Mouse (Mus musculus) hindbrain, embryonic 16.5 days (tissue): Measurements from ENCODE around the gene Slc25a1. TPM values are rescaled to one million over a fixed set of nuclear protein-coding genes. Genes with fewer than 3 reads are reported as not detected.

ENCODE experiments used
- ATAC-seq: fragments of 200-750 bp; cut with Nextera tagmentation; 2 replicates; pipeline ENCODE4 v1.8.0; 2017; ENCODE audit warnings: moderate TSS enrichment, moderate library complexity
- H3K27ac ChIP-seq: fragments of 300-500 bp; sonication (generic); 2 replicates; pipeline ENCODE4 v1.5.1; 2014; ENCODE audit warnings: low read depth, mild to moderate bottlenecking, control low read depth, low read length, moderate library complexity
- H3K27me3 ChIP-seq: fragments of 300-500 bp; sonication (generic); replicated peaks from 2 replicates; pipeline ENCODE4 v1.6.1; 2014; ENCODE audit warnings: low read length; ENCODE audit not compliant: control insufficient read depth, insufficient read depth
- H3K36me3 ChIP-seq: fragments of 300-500 bp; sonication (generic); 2 replicates; pipeline ENCODE4 v1.6.1; 2014; ENCODE audit warnings: mild to moderate bottlenecking, low read length, moderate library complexity, mixed read lengths; ENCODE audit not compliant: control insufficient read depth, insufficient read depth
- H3K4me1 ChIP-seq: fragments of 300-500 bp; sonication (generic); 2 replicates; pipeline ENCODE4 v1.6.1; 2014; ENCODE audit warnings: low read depth, low read length; ENCODE audit not compliant: control insufficient read depth, insufficient read depth
- H3K4me2 ChIP-seq: fragments of 300-500 bp; sonication (generic); 2 replicates; pipeline ENCODE4 v1.6.1; 2014; ENCODE audit warnings: mild to moderate bottlenecking, low read length, control low read depth, moderate library complexity
- H3K4me3 ChIP-seq: fragments of 300-500 bp; sonication (generic); 2 replicates; pipeline ENCODE4 v1.5.1; 2014; ENCODE audit warnings: mild to moderate bottlenecking, low read length, control low read depth, moderate library complexity
- H3K9ac ChIP-seq: fragments of 300-500 bp; sonication (generic); 2 replicates; pipeline ENCODE4 v1.6.1; 2014; ENCODE audit warnings: low read depth, mild to moderate bottlenecking, control low read depth, low read length, moderate library complexity
- H3K9me3 ChIP-seq: fragments of 300-500 bp; sonication (generic); 2 replicates; pipeline ENCODE4 v1.6.1; 2014; ENCODE audit warnings: mild to moderate bottlenecking, low read length, moderate library complexity; ENCODE audit not compliant: control insufficient read depth
- WGBS: fragments of 180-500 bp; shearing (Covaris S2); extraction: QIAGEN DNeasy Blood & Tissue Kit; methylation state at CpG from one replicate; pipeline ENCODE4 v1.1.7; 2014; 5-methylcytosine and 5-hydroxymethylcytosine counted together
- polyA plus RNA-seq: library from polyadenylated mRNA; unstranded; fragments of >200 nt; fragmentation: Nextera tagmentation; extraction: Ambion mirVana; gene quantifications from 2 replicates; pipeline ENCODE4 v1.2.1, GENCODE M21; 2015

Slc25a1 gene
- polyA plus RNA-seq, 1 experiment from 2014 or later, result 210 TPM

- peak overlapping the region; percentile 97 for H3K4me2 ChIP-seq
- H3K4me1 ChIP-seq, result peaks cover 14% of the 10 kb centered on the region
- WGBS, result 1% methylated on average over 9 of the region's 9 CpGs
- no peaks in the 10 kb centered on the region for H3K9me3 ChIP-seq
- H3K27ac ChIP-seq, result peak overlapping the region; percentile 90
- no peaks in the 10 kb centered on the region; the same call in 1 of the 2 replicates for H3K27me3 ChIP-seq
- peak overlapping the region; percentile 95 for H3K4me3 ChIP-seq
- peak overlapping the region; percentile 93 for H3K9ac ChIP-seq
- peaks cover 15% of the 10 kb centered on the region for H3K36me3 ChIP-seq
- ATAC-seq, result peak; percentile 50
Observed at GRCm38 (mm10) chr16:17928627-17929104, 647 bp upstream of the Slc25a1 start.

GRCm38 (mm10) chr16:17927351-17928082, 502 bp downstream of the Slc25a1 start:
- Histone ChIP-seq H3K36me3 (peaks cover 15% of the 10 kb centered on the region), H3K4me2 (peak overlapping the region; percentile 97), H3K9ac (peak overlapping the region; percentile 93), H3K4me3 (peak overlapping the region; percentile 95), H3K4me1 (peaks cover 25% of the 10 kb centered on the region), H3K9me3 (no peaks in the 10 kb centered on the region), H3K27me3 (no peaks in the 10 kb centered on the region; the same call in 1 of the 2 replicates), H3K27ac (peak overlapping the region; percentile 90)
- ATAC-seq, result peak; percentile 46
- WGBS, result under 1% methylated on average over 51 of the region's 72 CpGs

GRCm38 (mm10) chr16:17922163-17922538, 5.9 kb downstream of the Slc25a1 start:
- Histone ChIP-seq H3K36me3 (peaks cover 15% of the 10 kb centered on the region), H3K27ac (peak overlapping the region; percentile 78), H3K27me3 (peaks cover 6% of the 10 kb centered on the region; the same call in 1 of the 2 replicates), H3K4me2 (peak overlapping the region; percentile 99), H3K9me3 (no peaks in the 10 kb centered on the region), H3K9ac (peak overlapping the region; percentile 86), H3K4me3 (peak overlapping the region; percentile 64), H3K4me1 (peaks cover 32% of the 10 kb centered on the region)
- peak; percentile 24 for ATAC-seq
- WGBS, result under 1% methylated on average over 14 of the region's 14 CpGs

GRCm38 (mm10) chr16:17921325-17922162, 6.5 kb downstream of the Slc25a1 start:
- peak; percentile 93 for ATAC-seq

GRCm38 (mm10) chr16:17920586-17920985, 7.4 kb downstream of the Slc25a1 start:
- WGBS, result 8% methylated on average over 20 of the region's 20 CpGs
- peak overlapping the region; percentile 56 for H3K9ac ChIP-seq

More at GRCm38 (mm10) chr16:17921325-17922162, 6.5 kb downstream of the Slc25a1 start:
- Histone ChIP-seq H3K4me1 (peaks cover 26% of the 10 kb centered on the region), H3K9ac (peak overlapping the region; percentile 86), H3K27me3 (peaks cover 12% of the 10 kb centered on the region), H3K36me3 (peaks cover 15% of the 10 kb centered on the region), H3K27ac (peak overlapping the region; percentile 84), H3K4me3 (peak overlapping the region; percentile 64), H3K9me3 (no peaks in the 10 kb centered on the region), H3K4me2 (peak overlapping the region; percentile 99)
- WGBS, result 1% methylated on average over 47 of the region's 47 CpGs

GRCm38 (mm10) chr16:17914307-17915249, 13.4 kb downstream of the Slc25a1 start, which contains the start of gene Gsc2:
TSS of gene Gsc2 (minus strand) at chr16:17915059.
- no peak within 1 kb of the TSS for H3K27ac ChIP-seq
- H3K4me3 ChIP-seq, result peak within 1 kb of the TSS; percentile 39
- ATAC-seq, result no peak
- H3K4me2 ChIP-seq, result peak within 1 kb of the TSS; percentile 56
- H3K27me3 ChIP-seq, result peaks cover 47% of the 10 kb centered on the region
- no peaks in the 10 kb centered on the region for H3K36me3 ChIP-seq
- no peaks in the 10 kb centered on the region for H3K9me3 ChIP-seq
- under 1% methylated on average over 93 of the region's 106 CpGs for WGBS
- peaks cover 15% of the 10 kb centered on the region for H3K4me1 ChIP-seq
- peak within 1 kb of the TSS; percentile 51 for H3K9ac ChIP-seq

More at GRCm38 (mm10) chr16:17920586-17920985, 7.4 kb downstream of the Slc25a1 start:
- Histone ChIP-seq H3K4me2 (0 out of 2 replicates have a peak overlapping the region, but pooled peaks have one; percentile 2), H3K36me3 (peaks cover 9% of the 10 kb centered on the region), H3K27ac (no peak overlapping the region), H3K27me3 (peaks cover 22% of the 10 kb centered on the region), H3K4me1 (peaks cover 20% of the 10 kb centered on the region), H3K4me3 (no peak overlapping the region), H3K9me3 (no peaks in the 10 kb centered on the region)
- ATAC-seq, result no peak

GRCm38 (mm10) chr16:17911052-17911595, 16.9 kb downstream of the Slc25a1 start, which contains the start of gene Ess2:
TSS of gene Ess2 (minus strand) at chr16:17911348.
- under 1% methylated on average over 35 of the region's 35 CpGs for WGBS

GRCm38 (mm10) chr16:17898462-17898861, 29.6 kb downstream of the Slc25a1 start, which contains the start of the genes Dgcr2 and Tssk2:
TSS of gene Dgcr2 (minus strand) at chr16:17898562.
TSS of gene Tssk2 (plus strand) at chr16:17898637.
- peaks cover 42% of the 10 kb centered on the region for H3K36me3 ChIP-seq

More at GRCm38 (mm10) chr16:17911052-17911595, 16.9 kb downstream of the Slc25a1 start, which contains the start of gene Ess2:
- Histone ChIP-seq H3K27me3 (peaks cover 31% of the 10 kb centered on the region), H3K9ac (peak within 1 kb of the TSS; percentile 77), H3K36me3 (peaks cover 22% of the 10 kb centered on the region), H3K4me3 (peak within 1 kb of the TSS; percentile 59), H3K4me2 (peak within 1 kb of the TSS; percentile 93), H3K4me1 (peaks cover 15% of the 10 kb centered on the region), H3K9me3 (no peaks in the 10 kb centered on the region), H3K27ac (peak within 1 kb of the TSS; percentile 62)
- peak; percentile 95 for ATAC-seq

More at GRCm38 (mm10) chr16:17898462-17898861, 29.6 kb downstream of the Slc25a1 start, which contains the start of the genes Dgcr2 and Tssk2:
- H3K27ac ChIP-seq, result no peak within 1 kb of the TSS
- H3K4me1 ChIP-seq, result no peaks in the 10 kb centered on the region
- H3K4me3 ChIP-seq, result no peak within 1 kb of the TSS
- no peaks in the 10 kb centered on the region for H3K27me3 ChIP-seq
- H3K9ac ChIP-seq, result no peak within 1 kb of the TSS
- H3K4me2 ChIP-seq, result no peak within 1 kb of the TSS
- no peaks in the 10 kb centered on the region for H3K9me3 ChIP-seq
- ATAC-seq, result no peak
- 95% methylated on average over 14 of the region's 14 CpGs for WGBS
